Mouse (Mus musculus) liver, embryonic 16.5 days (tissue): Measurements from ENCODE around the gene Lrrc8d. TPM values are rescaled to one million over a fixed set of nuclear protein-coding genes. Genes with fewer than 3 reads are reported as not detected.
A peak's percentile ranks its signal among the peaks of the same experiment; 100 is the strongest.

Experiments used
- ATAC-seq: fragments of 200-750 bp; cut with Nextera tagmentation; 2 replicates; pipeline ENCODE4 v1.8.0; 2017; ENCODE audit warnings: low read depth, mild to moderate bottlenecking, moderate number of reproducible peaks, moderate library complexity
- H3K27ac ChIP-seq: fragments of 300-500 bp; sonication (generic); 2 replicates; pipeline ENCODE4 v1.5.1; 2014; ENCODE audit warnings: mild to moderate bottlenecking, low read length
- H3K27me3 ChIP-seq: fragments of 300-500 bp; sonication (generic); 2 replicates; pipeline ENCODE4 v1.6.1; 2014; ENCODE audit warnings: low read depth, low read length, mixed read lengths; ENCODE audit not compliant: control insufficient read depth, insufficient read depth
- H3K36me3 ChIP-seq: fragments of 300-500 bp; sonication (generic); 2 replicates; pipeline ENCODE4 v1.6.1; 2014; ENCODE audit warnings: mild to moderate bottlenecking; ENCODE audit not compliant: control insufficient read depth, insufficient read depth
- H3K4me1 ChIP-seq: fragments of 300-500 bp; sonication (generic); 2 replicates; pipeline ENCODE4 v1.6.1; 2014; ENCODE audit warnings: low read depth, low read length, mixed read lengths; ENCODE audit not compliant: control insufficient read depth
- H3K4me2 ChIP-seq: fragments of 300-500 bp; sonication (generic); 2 replicates; pipeline ENCODE4 v1.6.1; 2014; ENCODE audit warnings: low read depth, low read length, mixed read lengths
- H3K4me3 ChIP-seq: fragments of 300-500 bp; sonication (generic); 2 replicates; pipeline ENCODE4 v1.5.1; 2014; ENCODE audit warnings: low read depth, mild to moderate bottlenecking, low read length
- H3K9ac ChIP-seq: fragments of 300-500 bp; sonication (generic); 2 replicates; pipeline ENCODE4 v1.6.1; 2014; ENCODE audit warnings: low read depth, low read length
- H3K9me3 ChIP-seq: fragments of 300-500 bp; sonication (generic); replicated peaks from 2 replicates; pipeline ENCODE4 v1.6.1; 2016; ENCODE audit warnings: low read length; ENCODE audit not compliant: control insufficient read depth
- WGBS: fragments of 180-500 bp; shearing (Covaris S2); extraction: QIAGEN DNeasy Blood & Tissue Kit; methylation state at CpG from one replicate; pipeline ENCODE4 v1.1.7; 2014; ENCODE audit not compliant: insufficient replicate concordance; 5-methylcytosine and 5-hydroxymethylcytosine counted together
- polyA plus RNA-seq: library from polyadenylated mRNA; unstranded; fragments of >200 nt; fragmentation: Nextera tagmentation; extraction: Ambion mirVana; gene quantifications from 2 replicates; pipeline ENCODE4 v1.2.1, GENCODE M21; 2015

The Lrrc8d gene
- 7.2 and 8.0 TPM in 2 replicates for polyA plus RNA-seq

- WGBS: 1% methylated on average over 59 of the region's 60 CpGs
- H3K4me3 ChIP-seq: peak within 1 kb of the TSS; percentile 75
- no peaks in the 10 kb centered on the region for H3K36me3 ChIP-seq
- peak within 1 kb of the TSS; percentile 88 for H3K4me2 ChIP-seq
- peak within 1 kb of the TSS; percentile 76 for H3K27ac ChIP-seq
- ATAC-seq: peak; percentile 78
- peak within 1 kb of the TSS; percentile 74 for H3K9ac ChIP-seq
- peaks cover 9% of the 10 kb centered on the region for H3K27me3 ChIP-seq
- no peaks in the 10 kb centered on the region for H3K9me3 ChIP-seq
- peaks cover 23% of the 10 kb centered on the region for H3K4me1 ChIP-seq
Measured at GRCm38 (mm10) chr5:105699141-105700069, at the start of gene Lrrc8d. Lrrc8d (plus strand) TSS chr5:105699969.

DNA sequence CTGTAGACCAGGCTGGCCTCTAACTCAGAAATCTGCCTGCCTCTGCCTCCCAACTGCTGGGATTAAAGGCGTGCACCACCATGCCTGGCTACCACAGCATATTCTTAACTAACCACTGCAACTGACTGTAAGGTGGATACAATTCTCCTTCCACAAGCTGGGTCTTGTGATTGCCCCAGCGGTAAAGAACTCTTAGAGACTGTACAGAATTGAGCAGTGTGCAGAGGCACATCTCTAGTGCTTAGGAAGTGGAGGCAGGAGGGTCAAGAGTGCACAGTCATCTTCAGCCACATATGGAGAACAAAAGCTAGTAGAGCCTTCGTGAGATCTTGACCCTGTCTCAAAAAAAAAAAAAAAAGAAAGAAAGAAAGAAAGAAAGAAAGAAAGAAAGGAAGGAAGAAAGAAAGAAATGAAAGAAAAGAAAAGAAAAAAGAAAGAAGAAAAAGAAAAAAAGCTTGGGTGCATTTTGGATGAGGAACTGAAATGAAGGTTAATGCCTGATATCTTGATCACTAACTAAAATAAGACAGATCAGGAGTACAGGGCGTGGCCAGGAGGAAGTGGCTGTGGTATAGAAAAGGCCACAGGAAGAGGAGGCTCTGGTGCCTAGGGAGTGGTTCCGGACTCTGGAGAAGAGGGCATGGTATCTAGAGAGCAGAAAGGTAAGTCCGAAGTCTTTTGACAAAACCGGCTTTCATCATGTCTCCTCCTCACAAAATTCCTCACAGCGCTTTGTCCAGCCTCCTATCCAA, 48.9 kb upstream of the Lrrc8d start:
- Histone ChIP-seq H3K9ac (peak overlapping the region; percentile 25; the same call in 1 of the 2 replicates), H3K27ac (no peak overlapping the region), H3K4me2 (peak overlapping the region; percentile 54), H3K36me3 (no peaks in the 10 kb centered on the region), H3K9me3 (no peaks in the 10 kb centered on the region), H3K27me3 (no peaks in the 10 kb centered on the region), H3K4me3 (peak overlapping the region; percentile 37), H3K4me1 (peaks cover 7% of the 10 kb centered on the region)
- no peak for ATAC-seq
- 20% methylated on average over 8 of the region's 8 CpGs for WGBS

DNA sequence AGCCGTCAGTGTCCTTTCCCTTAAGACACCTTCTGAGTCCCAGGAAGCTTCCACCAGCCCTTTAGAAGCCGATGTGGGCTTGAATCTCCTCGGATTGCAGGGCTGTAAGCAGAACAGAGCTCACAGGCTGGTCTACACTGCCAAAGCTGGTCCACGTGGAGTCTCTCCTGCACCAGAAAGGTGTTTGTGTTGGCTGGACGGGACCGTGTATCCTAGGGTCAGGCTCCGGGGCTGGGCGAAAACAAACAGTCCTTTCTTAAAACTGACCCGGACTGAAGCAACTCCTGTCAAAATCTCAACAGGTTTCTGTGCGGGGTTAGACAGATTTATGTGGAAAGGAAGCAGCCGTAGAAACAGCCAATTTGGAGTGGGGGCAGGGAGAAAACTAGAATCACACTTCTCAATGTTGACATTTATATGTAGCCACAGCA, 48.2 kb upstream of the Lrrc8d start:
- H3K9ac ChIP-seq: peak overlapping the region; percentile 25
- no peak overlapping the region for H3K27ac ChIP-seq
- no peak for ATAC-seq
- H3K4me2 ChIP-seq: peak overlapping the region; percentile 54
- H3K27me3 ChIP-seq: no peaks in the 10 kb centered on the region
- 13% methylated on average over 11 of the region's 11 CpGs for WGBS
- peaks cover 7% of the 10 kb centered on the region for H3K4me1 ChIP-seq
- no peaks in the 10 kb centered on the region for H3K36me3 ChIP-seq
- H3K9me3 ChIP-seq: no peaks in the 10 kb centered on the region
- H3K4me3 ChIP-seq: peak overlapping the region; percentile 37

DNA sequence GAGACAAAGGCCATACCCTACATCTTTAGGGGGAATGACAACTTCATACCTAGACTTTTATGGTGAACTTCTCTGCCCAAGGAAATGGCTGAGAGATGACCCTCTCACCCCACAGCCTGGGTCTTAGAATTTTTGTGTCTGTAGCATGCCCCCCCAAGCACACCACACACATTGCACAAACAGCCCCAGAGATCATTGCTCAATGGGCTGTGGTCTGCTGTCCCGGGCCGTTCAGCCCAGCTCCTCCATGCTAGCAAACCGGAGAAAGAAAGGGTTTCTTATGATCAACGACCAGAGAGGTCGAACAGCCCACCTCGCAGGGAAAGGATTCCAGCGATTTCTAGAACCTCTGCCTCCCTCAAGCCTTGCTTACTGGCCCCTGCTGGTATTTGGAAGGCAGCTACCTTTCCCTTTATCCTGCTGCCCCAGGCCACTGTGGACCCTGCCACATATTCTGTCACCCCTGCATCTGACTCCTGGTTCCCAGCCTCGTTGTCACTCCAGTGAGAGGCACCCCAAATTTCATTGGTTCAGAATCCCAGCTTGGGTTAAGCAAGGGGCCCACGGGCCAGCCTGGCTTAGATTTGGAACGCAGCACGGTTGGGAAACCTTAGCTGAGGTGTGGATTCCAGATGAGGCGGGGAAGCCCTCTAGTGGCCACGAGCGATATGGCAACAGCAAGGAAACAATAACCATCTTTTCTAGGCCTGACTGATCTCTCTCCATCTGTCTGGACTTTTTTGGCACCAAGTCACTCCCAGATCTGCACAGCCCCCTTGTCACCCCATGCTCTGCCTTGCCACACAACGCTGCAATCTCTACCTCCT, 45.3 kb upstream of the Lrrc8d start:
- peak overlapping the region; percentile 43; the same call in 1 of the 2 replicates for H3K4me2 ChIP-seq
- H3K27ac ChIP-seq: no peak overlapping the region
- H3K4me3 ChIP-seq: 0 out of 2 replicates have a peak overlapping the region, but pooled peaks have one; percentile 20
- H3K4me1 ChIP-seq: peaks cover 6% of the 10 kb centered on the region
- H3K9ac ChIP-seq: 0 out of 2 replicates have a peak overlapping the region, but pooled peaks have one; percentile 21
- no peaks in the 10 kb centered on the region for H3K9me3 ChIP-seq
- WGBS: 17% methylated on average over 15 of the region's 15 CpGs
- H3K27me3 ChIP-seq: no peaks in the 10 kb centered on the region
- peak; percentile 45 for ATAC-seq
- H3K36me3 ChIP-seq: no peaks in the 10 kb centered on the region

DNA sequence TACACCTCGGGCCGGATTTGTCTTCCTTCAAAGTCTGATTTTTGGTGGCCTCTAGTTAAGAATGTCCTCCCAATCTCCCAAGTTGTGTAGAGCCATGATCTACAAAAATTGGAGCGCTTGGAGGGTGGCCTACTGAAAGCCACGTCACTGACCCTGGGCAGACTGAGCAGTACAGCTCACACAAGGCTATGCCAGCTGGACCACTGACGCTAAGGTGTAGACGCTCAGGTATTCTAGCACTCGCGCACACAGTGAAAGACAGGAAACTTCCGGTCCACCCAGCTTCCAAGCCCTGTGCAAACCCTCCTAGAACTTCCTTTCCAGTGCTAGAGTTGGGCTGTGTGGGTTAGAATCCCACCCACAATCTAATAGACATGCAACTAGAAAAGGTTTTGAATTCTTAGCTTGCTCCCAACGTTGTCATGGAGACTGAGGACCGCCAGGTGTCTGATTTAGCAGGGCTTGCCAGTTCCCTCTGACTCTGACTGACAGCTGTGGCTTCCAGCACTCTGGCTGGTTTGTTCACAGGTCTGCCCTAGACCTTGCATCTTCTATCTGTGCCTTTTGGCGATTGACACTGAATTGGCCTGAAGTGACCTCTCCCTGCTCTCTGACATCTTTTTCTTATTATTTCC, 44.6 kb upstream of the Lrrc8d start:
- Histone ChIP-seq H3K9me3 (no peaks in the 10 kb centered on the region), H3K27ac (no peak overlapping the region), H3K9ac (no peak overlapping the region), H3K36me3 (no peaks in the 10 kb centered on the region), H3K27me3 (no peaks in the 10 kb centered on the region), H3K4me3 (no peak overlapping the region), H3K4me2 (no peak overlapping the region), H3K4me1 (peaks cover 3% of the 10 kb centered on the region)
- 57% methylated on average over 12 of the region's 12 CpGs for WGBS
- no peak for ATAC-seq

DNA sequence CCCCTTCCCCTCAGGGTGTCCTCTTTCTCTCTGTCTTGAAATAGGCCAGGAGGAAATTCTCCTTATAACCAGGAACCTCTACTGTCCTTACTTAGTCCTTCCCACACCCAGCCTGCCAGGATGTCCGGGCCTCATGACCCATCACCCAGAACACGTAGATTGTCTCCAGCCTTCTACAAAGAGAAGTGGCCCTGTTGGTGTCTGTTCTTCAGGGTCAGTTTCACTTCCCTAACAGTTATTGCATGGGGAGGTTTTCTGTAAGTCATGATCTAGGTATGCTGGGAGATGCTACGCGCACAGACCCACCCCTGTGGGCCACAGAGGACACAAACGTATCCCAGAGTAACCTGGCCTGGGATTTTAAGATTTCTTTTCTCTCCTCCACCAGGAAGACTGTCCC, 37.9 kb upstream of the Lrrc8d start:
- no peak overlapping the region for H3K9ac ChIP-seq
- no peaks in the 10 kb centered on the region for H3K4me1 ChIP-seq
- no peak overlapping the region for H3K4me3 ChIP-seq
- 59% methylated on average over 5 of the region's 5 CpGs for WGBS
- no peak for ATAC-seq
- H3K4me2 ChIP-seq: no peak overlapping the region
- H3K27ac ChIP-seq: no peak overlapping the region
- H3K9me3 ChIP-seq: no peaks in the 10 kb centered on the region
- no peaks in the 10 kb centered on the region for H3K27me3 ChIP-seq
- no peaks in the 10 kb centered on the region for H3K36me3 ChIP-seq

DNA sequence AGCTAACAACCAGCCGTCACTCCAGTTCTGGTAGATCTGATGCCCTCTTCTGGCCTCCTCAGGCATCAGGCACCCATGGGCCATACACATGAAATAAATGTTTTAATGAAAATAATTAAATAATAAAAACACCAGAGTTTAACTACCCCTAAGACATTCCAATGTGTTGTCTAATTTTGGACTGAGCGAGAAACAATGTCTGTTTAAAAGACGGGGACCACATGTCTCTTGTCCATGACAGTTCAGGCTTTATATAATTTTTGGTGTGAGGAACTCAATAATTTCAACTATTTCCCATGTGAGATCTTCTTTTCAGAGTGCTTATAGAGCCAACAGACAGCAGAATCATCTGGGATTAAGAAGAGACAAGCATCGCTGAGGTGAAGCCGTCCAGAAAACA, 32.8 kb upstream of the Lrrc8d start:
- H3K4me2 ChIP-seq: no peak overlapping the region
- no peaks in the 10 kb centered on the region for H3K9me3 ChIP-seq

GRCm38 (mm10) chr5:105667411-105667810, 32.4 kb upstream of the Lrrc8d start:
- H3K4me3 ChIP-seq: no peak overlapping the region
- no peak for ATAC-seq
- no peaks in the 10 kb centered on the region for H3K27me3 ChIP-seq
- no peak overlapping the region for H3K9ac ChIP-seq
- H3K4me2 ChIP-seq: no peak overlapping the region
- 68% methylated on average over 6 of the region's 6 CpGs for WGBS
- H3K4me1 ChIP-seq: no peaks in the 10 kb centered on the region
- no peaks in the 10 kb centered on the region for H3K9me3 ChIP-seq
- H3K27ac ChIP-seq: no peak overlapping the region
- H3K36me3 ChIP-seq: no peaks in the 10 kb centered on the region

More for the DNA sequence above, 32.8 kb upstream of the Lrrc8d start:
- no peaks in the 10 kb centered on the region for H3K36me3 ChIP-seq
- H3K27me3 ChIP-seq: no peaks in the 10 kb centered on the region
- H3K4me3 ChIP-seq: no peak overlapping the region
- H3K27ac ChIP-seq: no peak overlapping the region
- 83% methylated on average over 5 of the region's 5 CpGs for WGBS
- ATAC-seq: no peak
- H3K9ac ChIP-seq: no peak overlapping the region
- no peaks in the 10 kb centered on the region for H3K4me1 ChIP-seq
